Mouse (Mus musculus) stomach, embryonic 15.5 days (tissue): ENCODE measurements around the gene Gzmm. TPM values are rescaled to one million over a fixed set of nuclear protein-coding genes. Genes with fewer than 3 reads are reported as not detected.

Source experiments
- ATAC-seq: fragments of 200-750 bp; cut with Nextera tagmentation; 2 replicates; pipeline ENCODE4 v1.8.0; 2017; ENCODE audit warnings: low read depth, moderate number of reproducible peaks, moderate TSS enrichment; ENCODE audit not compliant: insufficient read depth, low FRiP score
- H3K27ac ChIP-seq: fragments of 300-500 bp; sonication (generic); 2 replicates; pipeline ENCODE4 v1.5.1; 2015; ENCODE audit warnings: mild to moderate bottlenecking, inconsistent platforms
- H3K27me3 ChIP-seq: fragments of 300-500 bp; sonication (generic); replicated peaks from 2 replicates; pipeline ENCODE4 v1.6.1; 2015; ENCODE audit warnings: inconsistent platforms
- H3K36me3 ChIP-seq: fragments of 300-500 bp; sonication (generic); 2 replicates; pipeline ENCODE4 v1.6.1; 2015; ENCODE audit warnings: inconsistent platforms
- H3K4me1 ChIP-seq: fragments of 300-500 bp; sonication (generic); 2 replicates; pipeline ENCODE4 v1.6.1; 2015; ENCODE audit warnings: inconsistent platforms
- H3K4me2 ChIP-seq: fragments of 300-500 bp; sonication (generic); 2 replicates; pipeline ENCODE4 v1.6.1; 2015; ENCODE audit warnings: mild to moderate bottlenecking, inconsistent platforms
- H3K4me3 ChIP-seq: fragments of 300-500 bp; sonication (generic); replicated peaks from 2 replicates; pipeline ENCODE4 v1.5.1; 2015; ENCODE audit warnings: inconsistent platforms
- H3K9ac ChIP-seq: fragments of 300-500 bp; sonication (generic); 2 replicates; pipeline ENCODE4 v1.6.1; 2015; ENCODE audit warnings: inconsistent platforms
- H3K9me3 ChIP-seq: fragments of 300-500 bp; sonication (generic); 2 replicates; pipeline ENCODE4 v1.6.1; 2016; ENCODE audit warnings: inconsistent platforms
- WGBS: fragments of 180-500 bp; shearing (Covaris S2); methylation state at CpG from one replicate; pipeline ENCODE4 v1.1.7; 2015; 5-methylcytosine and 5-hydroxymethylcytosine counted together
- polyA plus RNA-seq: library from polyadenylated mRNA; unstranded; fragments of >200 nt; fragmentation: Nextera tagmentation; extraction: Ambion mirVana; gene quantifications from 2 replicates; pipeline ENCODE4 v1.2.1, GENCODE M21; 2015

Gzmm gene
- polyA plus RNA-seq = 0.40 and 0.57 TPM in 2 replicates

- Histone ChIP-seq H3K4me2 (no peak within 1 kb of the TSS), H3K27me3 (no peaks in the 10 kb centered on the region), H3K27ac (no peak within 1 kb of the TSS), H3K9ac (no peak within 1 kb of the TSS), H3K9me3 (no peaks in the 10 kb centered on the region), H3K4me3 (no peak within 1 kb of the TSS), H3K4me1 (peaks cover 9% of the 10 kb centered on the region), H3K36me3 (peaks cover 47% of the 10 kb centered on the region)
- no peak for ATAC-seq
- 70% methylated on average over 4 of the region's 4 CpGs for WGBS
These were observed at the start of gene Gzmm for GRCm38 (mm10) chr10:79688720-79689119. Gene Gzmm (plus strand): TSS chr10:79689020.

- Histone ChIP-seq H3K9ac (no peak within 1 kb of the TSS), H3K4me3 (no peak within 1 kb of the TSS), H3K27me3 (no peaks in the 10 kb centered on the region), H3K4me1 (no peaks in the 10 kb centered on the region), H3K4me2 (no peak within 1 kb of the TSS), H3K27ac (no peak within 1 kb of the TSS), H3K9me3 (no peaks in the 10 kb centered on the region), H3K36me3 (no peaks in the 10 kb centered on the region)
- WGBS = 71% methylated on average over 8 of the region's 8 CpGs
- ATAC-seq = no peak
These were observed 43.1 kb upstream of the Gzmm start, which contains the start of gene Odf3l2 for GRCm38 (mm10) chr10:79645711-79646110. Gene Odf3l2 (minus strand): TSS chr10:79645738.

GRCm38 (mm10) chr10:79649070-79649751 is 39.6 kb upstream of the Gzmm start:
- no peak for ATAC-seq
- no peaks in the 10 kb centered on the region for H3K4me1 ChIP-seq
- H3K4me2 ChIP-seq = no peak overlapping the region
- H3K27ac ChIP-seq = no peak overlapping the region
- WGBS = 24% methylated on average over 7 of the region's 7 CpGs
- H3K27me3 ChIP-seq = peaks cover 8% of the 10 kb centered on the region; the same call in 1 of the 2 replicates
- no peaks in the 10 kb centered on the region for H3K9me3 ChIP-seq
- no peak overlapping the region for H3K9ac ChIP-seq
- H3K4me3 ChIP-seq = no peak overlapping the region
- H3K36me3 ChIP-seq = no peaks in the 10 kb centered on the region

GRCm38 (mm10) chr10:79652789-79653188 is 36.0 kb upstream of the Gzmm start:
- no peak overlapping the region for H3K4me3 ChIP-seq

GRCm38 (mm10) chr10:79654946-79655395 is 33.8 kb upstream of the Gzmm start:
- Histone ChIP-seq H3K9me3 (no peaks in the 10 kb centered on the region), H3K4me1 (no peaks in the 10 kb centered on the region), H3K36me3 (no peaks in the 10 kb centered on the region), H3K27me3 (peaks cover 8% of the 10 kb centered on the region; the same call in 1 of the 2 replicates), H3K4me3 (no peak overlapping the region), H3K9ac (no peak overlapping the region), H3K4me2 (no peak overlapping the region), H3K27ac (no peak overlapping the region)
- no peak for ATAC-seq
- whole genome bisulfite sequencing = 40% methylated on average over 1 of the region's 1 CpGs

More at GRCm38 (mm10) chr10:79652789-79653188, 36.0 kb upstream of the Gzmm start:
- no peak for ATAC-seq
- WGBS = 83% methylated on average over 7 of the region's 7 CpGs
- Histone ChIP-seq H3K27ac (no peak overlapping the region), H3K36me3 (no peaks in the 10 kb centered on the region), H3K27me3 (peaks cover 8% of the 10 kb centered on the region; the same call in 1 of the 2 replicates), H3K9me3 (no peaks in the 10 kb centered on the region), H3K9ac (no peak overlapping the region), H3K4me1 (no peaks in the 10 kb centered on the region), H3K4me2 (no peak overlapping the region)

- Histone ChIP-seq H3K9ac (no peak overlapping the region), H3K27me3 (no peaks in the 10 kb centered on the region), H3K4me1 (no peaks in the 10 kb centered on the region), H3K9me3 (no peaks in the 10 kb centered on the region), H3K27ac (no peak overlapping the region), H3K36me3 (no peaks in the 10 kb centered on the region), H3K4me2 (no peak overlapping the region), H3K4me3 (no peak overlapping the region)
- ATAC-seq = no peak
- WGBS = 20% methylated on average over 4 of the region's 4 CpGs
These were observed 30.0 kb upstream of the Gzmm start for GRCm38 (mm10) chr10:79658829-79659228.

- Histone ChIP-seq H3K36me3 (no peaks in the 10 kb centered on the region), H3K9ac (no peak overlapping the region), H3K27me3 (no peaks in the 10 kb centered on the region), H3K4me3 (no peak overlapping the region), H3K4me1 (0 out of 2 replicates have a peak, but pooled peaks cover 4% of the 10 kb centered on the region), H3K27ac (no peak overlapping the region), H3K4me2 (no peak overlapping the region), H3K9me3 (no peaks in the 10 kb centered on the region)
- no peak for ATAC-seq
- 83% methylated on average over 2 of the region's 2 CpGs for WGBS
These were observed 28.5 kb upstream of the Gzmm start for GRCm38 (mm10) chr10:79660298-79660697.

- Histone ChIP-seq H3K9me3 (no peaks in the 10 kb centered on the region), H3K9ac (no peak overlapping the region), H3K27me3 (no peaks in the 10 kb centered on the region), H3K4me3 (no peak overlapping the region), H3K4me2 (no peak overlapping the region), H3K27ac (no peak overlapping the region), H3K36me3 (no peaks in the 10 kb centered on the region), H3K4me1 (0 out of 2 replicates have a peak, but pooled peaks cover 4% of the 10 kb centered on the region)
- 39% methylated on average over 3 of the region's 3 CpGs for WGBS
- no peak for ATAC-seq
These were observed 27.0 kb upstream of the Gzmm start for GRCm38 (mm10) chr10:79661861-79662260.

- 12% methylated on average over 13 of the region's 13 CpGs for whole genome bisulfite sequencing
- H3K4me3 ChIP-seq = peak within 1 kb of the TSS; percentile 13; the same call in 1 of the 2 replicates
- no peak within 1 kb of the TSS for H3K27ac ChIP-seq
These were observed 24.6 kb upstream of the Gzmm start, which contains the start of gene Madcam1 for GRCm38 (mm10) chr10:79664131-79664665. Gene Madcam1 (plus strand): TSS chr10:79664559.

GRCm38 (mm10) chr10:79665051-79665450 is 23.8 kb upstream of the Gzmm start:
- H3K27me3 ChIP-seq = no peaks in the 10 kb centered on the region
- 77% methylated on average over 8 of the region's 8 CpGs for WGBS
- H3K4me2 ChIP-seq = peak overlapping the region; percentile 8; the same call in 1 of the 2 replicates
- H3K4me1 ChIP-seq = peaks cover 5% of the 10 kb centered on the region
- ATAC-seq = peak; percentile 11; the same call in 1 of the 2 replicates
- H3K9me3 ChIP-seq = no peaks in the 10 kb centered on the region
- no peaks in the 10 kb centered on the region for H3K36me3 ChIP-seq
- no peak overlapping the region for H3K9ac ChIP-seq
- H3K27ac ChIP-seq = no peak overlapping the region
- peak overlapping the region; percentile 13; the same call in 1 of the 2 replicates for H3K4me3 ChIP-seq

More at GRCm38 (mm10) chr10:79664131-79664665, 24.6 kb upstream of the Gzmm start, which contains the start of gene Madcam1:
- Histone ChIP-seq H3K9me3 (no peaks in the 10 kb centered on the region), H3K27me3 (no peaks in the 10 kb centered on the region), H3K4me1 (0 out of 2 replicates have a peak, but pooled peaks cover 4% of the 10 kb centered on the region), H3K4me2 (peak within 1 kb of the TSS; percentile 8), H3K9ac (no peak within 1 kb of the TSS), H3K36me3 (no peaks in the 10 kb centered on the region)
- ATAC-seq = no peak

- Histone ChIP-seq H3K9me3 (no peaks in the 10 kb centered on the region), H3K27me3 (no peaks in the 10 kb centered on the region), H3K4me2 (no peak overlapping the region), H3K4me1 (peaks cover 11% of the 10 kb centered on the region), H3K36me3 (no peaks in the 10 kb centered on the region), H3K27ac (no peak overlapping the region), H3K4me3 (no peak overlapping the region), H3K9ac (no peak overlapping the region)
- no peak for ATAC-seq
- 63% methylated on average over 9 of the region's 9 CpGs for WGBS
These were observed 22.3 kb upstream of the Gzmm start for GRCm38 (mm10) chr10:79666493-79666892.

GRCm38 (mm10) chr10:79668076-79668475 is 20.7 kb upstream of the Gzmm start:
- Histone ChIP-seq H3K4me2 (no peak overlapping the region), H3K36me3 (no peaks in the 10 kb centered on the region), H3K27me3 (no peaks in the 10 kb centered on the region), H3K27ac (no peak overlapping the region), H3K4me1 (peaks cover 11% of the 10 kb centered on the region), H3K9me3 (no peaks in the 10 kb centered on the region), H3K4me3 (no peak overlapping the region), H3K9ac (no peak overlapping the region)
- 78% methylated on average over 5 of the region's 5 CpGs for WGBS
- no peak for ATAC-seq
